Mouse (Mus musculus) ZHBTc4 (cell line): ENCODE results near the gene Szrd1.
"Not testable (repeated sequence)": the region's sequence is repeated elsewhere in the genome, so short reads cannot be mapped to it uniquely, and the experiment has no call there.

Experiments
- DNase-seq: peaks from one replicate; pipeline ENCODE4 v3.0.0-alpha.2; 2011; ENCODE audit warnings: low read depth, low spot score

Szrd1 gene

DNA sequence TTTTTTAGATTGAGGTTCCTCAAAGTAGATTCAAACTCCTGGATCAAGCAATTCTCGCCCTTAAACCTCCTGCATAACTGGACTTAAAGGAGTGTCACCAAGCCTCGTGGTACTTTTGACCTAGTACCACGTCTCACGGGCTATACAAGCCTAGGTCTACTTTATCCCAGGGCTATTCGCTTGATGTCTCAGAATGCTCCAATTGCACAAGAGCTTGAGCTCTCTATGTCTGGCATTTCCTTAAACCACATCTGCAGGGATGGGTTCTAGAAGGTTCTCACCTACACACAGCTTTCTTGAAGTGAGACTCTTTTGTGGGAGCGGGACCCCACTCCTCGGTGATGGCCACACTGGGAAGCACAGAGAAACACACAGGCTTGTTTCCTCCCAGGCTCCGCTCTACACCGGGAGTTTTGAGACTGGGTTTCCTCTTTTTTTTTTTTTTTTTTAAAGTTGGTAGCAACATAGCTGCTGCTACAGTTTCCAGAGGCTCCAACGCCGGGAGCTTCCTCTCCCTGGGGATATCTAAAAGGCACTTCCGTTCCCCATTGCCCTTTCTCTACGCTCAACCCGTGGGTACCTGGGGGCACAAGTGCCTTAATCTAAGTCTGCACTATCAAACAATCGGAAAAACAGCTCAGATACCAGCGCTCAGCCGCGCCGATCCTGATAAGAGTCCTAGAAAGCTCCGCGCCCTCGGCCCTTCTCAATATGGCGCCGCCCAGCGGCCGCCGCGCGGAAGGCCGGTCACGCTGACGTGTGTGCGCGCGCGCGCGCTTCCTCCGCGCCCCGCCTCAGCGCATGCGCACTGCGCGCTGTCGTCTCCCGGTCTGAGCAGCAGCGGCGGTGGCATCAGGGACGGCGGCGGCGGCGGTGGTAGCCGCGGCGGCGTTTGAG, 7.8 kb upstream of the Szrd1 start, which contains the start of gene Fbxo42:
TSS of gene Fbxo42 (plus strand) at position 802 of the 897 bp plus-strand sequence.
- peak; percentile 96 for DNase-seq

DNA sequence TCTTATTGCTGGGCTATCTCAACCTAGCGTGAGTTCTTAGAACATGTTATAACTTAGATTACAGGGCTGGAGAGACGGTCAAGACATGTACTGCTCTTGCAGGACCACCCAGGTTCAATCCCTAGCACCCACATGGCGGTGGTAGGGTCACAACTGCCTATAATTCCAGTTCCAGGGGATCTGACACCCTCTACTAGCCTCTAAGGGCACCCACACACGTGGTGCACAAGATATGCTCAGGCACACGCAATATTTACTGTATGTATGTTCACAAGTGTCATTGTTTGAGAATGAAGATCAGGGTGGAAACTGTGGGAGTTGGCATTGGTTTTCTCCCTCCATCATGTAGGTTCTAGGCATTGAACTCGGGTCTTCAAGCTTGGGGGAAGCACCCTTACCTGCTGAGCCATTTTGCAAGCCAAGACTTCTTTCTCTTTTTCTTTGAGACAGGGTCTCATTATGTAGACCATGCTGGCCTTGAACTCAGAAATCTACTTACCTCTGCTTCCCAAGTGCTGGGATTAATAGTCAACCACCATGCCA, 7.0 kb upstream of the Szrd1 start:
- no peak for DNase-seq

DNA sequence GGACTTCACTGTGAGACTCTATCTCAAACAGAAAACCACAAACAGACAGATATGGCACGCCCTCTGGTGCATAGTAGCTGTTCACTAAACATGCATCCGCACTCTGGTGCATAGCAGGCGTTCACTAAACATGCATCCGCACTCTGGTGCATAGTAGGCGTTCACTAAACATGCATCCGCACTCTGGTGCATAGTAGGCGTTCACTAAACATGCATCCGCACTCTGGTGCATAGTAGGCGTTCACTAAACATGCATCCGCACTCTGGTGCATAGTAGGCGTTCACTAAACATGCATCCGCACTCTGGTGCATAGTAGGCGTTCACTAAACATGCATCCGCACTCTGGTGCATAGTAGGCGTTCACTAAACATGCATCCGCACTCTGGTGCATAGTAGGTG, 5.5 kb upstream of the Szrd1 start:
- not testable (repeated sequence) for DNase-seq

DNA sequence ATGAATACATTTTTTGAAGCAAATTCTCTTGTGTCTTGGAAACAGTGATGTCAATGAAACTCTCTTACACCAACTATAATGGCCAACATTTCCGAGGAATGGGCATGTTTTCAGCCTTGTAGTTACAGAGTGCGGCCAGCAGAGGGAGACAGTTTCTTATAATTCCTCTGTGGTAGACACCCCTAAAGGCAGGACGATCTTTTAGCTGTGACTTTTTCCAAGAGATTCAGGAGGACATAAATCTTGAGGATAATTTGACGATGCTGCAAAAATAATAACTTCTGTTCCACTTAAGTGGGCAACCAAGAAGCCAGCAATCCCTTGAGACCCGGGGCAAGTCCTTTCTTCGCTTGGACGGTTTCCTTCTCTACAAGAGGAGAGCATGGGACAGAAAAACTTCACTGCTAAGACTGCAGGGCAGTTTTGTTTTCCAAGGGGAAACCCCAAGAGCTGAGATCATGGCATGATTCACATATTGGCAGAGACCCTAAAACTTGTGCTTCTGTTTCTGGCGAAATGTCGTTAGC, 2.8 kb upstream of the Szrd1 start:
- peak; percentile 85 for DNase-seq

DNA sequence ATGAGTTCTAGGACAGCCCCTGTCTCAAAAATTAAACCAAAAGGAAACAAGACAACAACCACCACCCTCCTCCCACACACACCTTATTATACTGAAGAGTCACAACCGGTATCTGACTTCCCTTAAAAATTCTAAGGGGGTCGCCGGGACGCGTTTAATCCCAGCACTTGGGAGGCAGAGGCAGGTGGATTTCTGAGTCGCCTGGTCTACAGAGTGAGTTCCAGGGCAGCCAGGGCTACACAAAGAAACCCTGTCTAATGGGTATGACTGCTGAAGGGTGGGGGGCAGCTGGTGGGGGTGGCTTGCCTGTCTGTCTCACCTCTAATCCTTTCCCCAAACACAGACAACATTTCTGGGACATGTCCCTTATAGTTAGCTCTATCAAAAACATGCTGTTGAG, 1.4 kb upstream of the Szrd1 start:
- no peak for DNase-seq

DNA sequence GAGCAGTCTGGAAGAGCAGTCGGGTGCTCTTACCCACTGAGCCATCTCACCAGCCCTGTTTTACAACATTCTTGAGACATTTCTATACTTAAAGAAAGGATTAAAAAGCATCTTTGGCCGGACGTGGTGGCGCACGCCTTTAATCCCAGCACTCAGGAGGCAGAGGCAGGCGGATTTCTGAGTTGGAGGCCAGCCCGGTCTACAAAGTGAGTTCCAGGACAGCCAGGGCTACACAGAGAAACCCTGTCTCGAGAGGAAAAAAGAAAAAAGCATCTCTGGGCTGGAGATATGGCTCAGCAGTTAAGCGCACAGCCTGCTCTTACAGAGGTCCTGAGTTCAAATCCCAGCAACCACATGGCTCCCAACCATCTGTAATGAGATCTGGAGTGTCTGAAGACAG, 779 bp upstream of the Szrd1 start:
- DNase-seq = not testable (repeated sequence)

DNA sequence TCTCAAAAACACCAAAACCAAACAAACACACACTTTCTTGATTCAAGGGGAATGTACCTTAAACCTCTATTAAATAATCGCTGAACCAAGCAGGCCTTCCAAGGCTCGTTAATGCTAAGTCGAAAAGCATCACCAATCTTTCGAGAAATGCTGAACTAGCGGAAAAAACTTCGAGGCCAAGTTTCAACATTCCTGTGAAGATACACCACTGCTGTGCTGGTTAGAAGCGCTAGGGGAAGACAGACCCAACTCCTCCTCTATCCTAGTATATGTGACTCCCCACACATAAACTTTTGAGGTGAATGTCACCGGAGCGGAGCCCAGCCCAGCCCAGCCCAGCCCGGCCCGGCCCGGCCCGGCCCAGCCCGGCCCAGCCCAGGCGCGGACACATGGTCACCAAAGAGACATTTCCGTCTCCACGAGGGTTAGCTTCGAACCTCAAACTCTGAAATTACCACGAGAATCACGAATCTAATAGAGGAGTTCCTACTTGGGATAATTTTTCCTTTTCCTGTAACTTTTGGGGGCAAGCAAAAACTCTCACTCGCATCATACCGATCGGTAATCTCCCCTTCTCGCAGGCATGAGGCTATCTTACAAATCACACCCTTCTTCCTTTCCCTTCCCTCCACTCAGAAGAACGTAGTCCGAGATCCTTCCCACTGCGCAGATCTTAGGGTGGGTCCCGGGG, 1.0 kb downstream of the Szrd1 start:
- DNase-seq = no peak

DNA sequence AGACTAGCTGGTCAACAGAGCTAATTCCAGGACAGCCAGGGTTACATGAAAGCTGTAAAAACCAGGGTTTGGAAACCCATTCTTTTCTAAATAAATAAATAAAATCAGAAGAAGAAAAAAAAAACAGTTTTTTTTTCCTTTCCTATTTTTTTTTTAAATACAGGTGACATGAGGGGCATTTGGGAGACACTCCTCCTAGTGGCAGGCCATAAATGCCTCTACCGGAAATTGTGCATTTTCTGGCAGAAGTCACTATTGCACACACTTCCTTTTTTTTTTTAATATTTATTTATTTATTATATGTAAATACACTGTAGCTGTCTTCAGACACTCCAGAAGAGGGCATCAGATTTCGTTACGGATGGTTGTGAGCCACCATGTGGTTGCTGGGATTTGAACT, 1.8 kb downstream of the Szrd1 start:
- not testable (repeated sequence) for DNase-seq

DNA sequence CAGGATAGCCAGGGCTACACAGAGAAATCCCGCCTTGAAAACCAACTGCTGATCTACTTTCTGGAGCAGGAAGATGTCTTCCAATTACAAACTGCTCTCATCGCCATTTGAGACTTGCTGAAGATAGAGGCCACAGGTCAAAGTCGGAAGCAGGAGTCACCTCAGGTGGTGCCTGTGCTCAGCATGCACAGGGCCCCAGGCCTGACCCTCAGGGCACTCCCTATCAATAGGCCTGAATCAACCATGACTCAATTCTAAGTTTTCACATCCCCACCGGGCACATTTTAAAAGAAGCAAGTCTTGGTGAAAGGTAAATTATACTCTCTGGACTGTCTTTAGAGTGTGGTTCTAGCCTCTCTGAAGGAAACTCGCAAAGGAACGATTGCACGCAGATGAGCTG, 3.4 kb downstream of the Szrd1 start:
- DNase-seq = no peak

DNA sequence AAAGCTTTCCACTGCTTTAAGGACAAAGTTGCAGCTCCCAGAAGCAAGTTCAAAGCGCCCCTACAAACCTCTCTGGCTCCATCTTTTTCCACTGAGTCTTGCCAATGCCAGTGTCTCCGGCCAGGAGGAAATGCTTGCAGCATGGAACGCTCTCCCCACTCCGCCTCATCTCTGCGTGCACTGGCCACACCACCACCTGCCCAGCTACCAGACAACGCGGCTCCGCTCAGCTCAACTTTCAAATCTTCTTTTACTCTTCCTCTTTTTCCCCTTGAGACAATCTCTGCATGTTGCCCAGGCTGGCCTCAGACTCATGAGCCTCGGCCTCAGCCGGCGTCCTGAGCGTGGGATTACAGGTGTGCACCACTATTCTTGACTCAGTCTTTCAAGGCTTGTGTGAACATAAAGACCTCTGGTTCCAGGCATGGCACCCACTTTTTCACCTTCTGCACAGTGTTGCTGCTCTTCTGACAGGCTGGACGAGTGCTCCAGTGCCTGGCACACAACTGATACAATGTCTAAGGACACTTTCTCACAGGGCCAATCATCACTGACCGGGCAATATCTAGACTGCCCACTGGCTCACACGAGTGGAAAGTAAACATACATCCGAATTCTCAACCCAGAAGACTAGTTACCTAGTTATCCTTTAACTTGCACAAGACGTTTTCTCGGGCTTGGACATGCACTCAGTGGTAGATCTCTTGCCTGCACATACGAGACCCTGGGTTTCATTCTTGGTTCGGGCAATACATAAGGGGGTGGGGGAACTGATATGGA, 4.6 kb downstream of the Szrd1 start:
- DNase-seq = no peak

DNA sequence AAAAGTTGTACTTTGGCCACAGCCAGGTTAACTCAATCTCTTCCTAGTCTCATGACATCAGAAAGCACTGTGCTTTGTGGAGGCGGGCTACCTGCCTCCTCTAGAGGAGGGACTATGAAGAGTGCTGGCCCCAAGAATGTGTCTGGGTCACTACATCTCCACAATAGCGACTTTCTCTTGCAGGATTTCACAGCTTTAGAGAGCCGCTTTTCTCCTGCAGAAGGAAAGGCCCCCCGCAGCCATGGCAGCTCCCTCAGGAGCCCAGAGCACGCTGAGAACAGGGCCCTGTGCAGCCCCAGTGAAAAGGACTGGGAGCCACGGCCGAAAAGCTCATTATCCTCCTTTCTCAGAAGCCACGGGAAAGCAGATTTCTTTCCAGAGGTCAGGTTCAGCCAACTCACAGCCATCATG, 5.5 kb downstream of the Szrd1 start:
- DNase-seq = no peak

DNA sequence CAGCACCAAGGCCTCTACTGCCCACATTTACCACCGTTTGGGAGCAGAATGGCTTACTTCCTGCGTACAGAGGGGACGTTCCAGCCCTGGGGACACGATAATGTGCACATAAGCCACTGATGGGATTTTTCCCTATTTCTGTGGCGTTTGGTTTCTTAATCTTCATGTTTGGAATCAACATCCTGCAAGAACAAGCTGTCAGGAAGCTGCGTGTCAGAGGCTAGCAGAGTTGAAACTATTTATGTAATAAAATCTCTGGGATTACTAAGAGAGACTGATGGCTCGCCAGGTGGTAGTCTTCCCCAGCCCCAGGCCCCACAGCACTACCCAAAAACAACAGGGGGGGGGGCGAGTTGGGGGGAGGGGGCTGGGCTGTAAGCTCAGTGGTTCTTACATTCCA, 6.3 kb downstream of the Szrd1 start:
- DNase-seq = no peak

DNA sequence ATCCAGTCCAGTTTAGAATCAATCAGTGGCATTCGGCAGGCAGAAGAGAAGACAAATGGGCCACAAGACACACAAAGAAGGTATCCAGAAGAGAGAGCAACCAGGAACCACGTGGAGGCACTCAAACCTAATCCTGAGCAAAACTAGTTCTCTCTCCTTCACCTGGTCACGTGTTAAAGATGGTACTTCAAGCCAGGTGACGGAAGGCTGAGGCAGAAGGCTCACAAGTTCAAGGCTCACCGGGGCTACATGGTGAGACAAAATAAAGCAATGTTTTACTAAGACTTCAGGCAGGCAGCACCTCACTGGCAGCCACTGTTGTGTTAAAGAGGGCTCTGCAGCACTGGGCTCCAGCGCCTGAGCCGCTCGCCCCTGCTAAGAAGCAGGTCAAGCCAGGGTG, 7.4 kb downstream of the Szrd1 start:
- DNase-seq = no peak

DNA sequence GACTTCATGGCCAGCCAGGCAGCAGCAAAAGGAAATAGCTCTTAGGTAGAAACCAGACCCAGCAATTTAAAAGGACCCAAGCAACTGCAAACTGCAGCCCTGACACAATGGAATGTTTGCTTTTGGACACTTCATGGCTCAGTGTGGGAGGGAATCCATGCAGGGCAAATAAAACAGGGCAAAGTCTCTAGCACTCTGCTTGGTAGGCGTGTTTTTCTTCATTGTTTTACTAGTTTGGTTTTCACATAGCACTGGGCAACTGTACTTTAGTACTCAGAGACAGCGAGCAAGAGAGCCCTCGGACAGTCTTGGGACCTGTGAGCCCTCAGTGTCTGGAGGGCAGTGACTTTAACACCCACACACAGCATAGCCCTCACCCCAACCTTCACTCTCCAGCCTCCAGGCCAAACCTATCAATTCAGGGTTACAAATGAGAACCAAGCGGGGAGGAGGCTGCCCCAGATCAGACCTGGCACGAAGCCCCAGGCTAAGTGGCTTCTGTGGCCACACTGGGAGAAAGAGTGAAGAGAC, 8.0 kb downstream of the Szrd1 start:
- DNase-seq = no peak

DNA sequence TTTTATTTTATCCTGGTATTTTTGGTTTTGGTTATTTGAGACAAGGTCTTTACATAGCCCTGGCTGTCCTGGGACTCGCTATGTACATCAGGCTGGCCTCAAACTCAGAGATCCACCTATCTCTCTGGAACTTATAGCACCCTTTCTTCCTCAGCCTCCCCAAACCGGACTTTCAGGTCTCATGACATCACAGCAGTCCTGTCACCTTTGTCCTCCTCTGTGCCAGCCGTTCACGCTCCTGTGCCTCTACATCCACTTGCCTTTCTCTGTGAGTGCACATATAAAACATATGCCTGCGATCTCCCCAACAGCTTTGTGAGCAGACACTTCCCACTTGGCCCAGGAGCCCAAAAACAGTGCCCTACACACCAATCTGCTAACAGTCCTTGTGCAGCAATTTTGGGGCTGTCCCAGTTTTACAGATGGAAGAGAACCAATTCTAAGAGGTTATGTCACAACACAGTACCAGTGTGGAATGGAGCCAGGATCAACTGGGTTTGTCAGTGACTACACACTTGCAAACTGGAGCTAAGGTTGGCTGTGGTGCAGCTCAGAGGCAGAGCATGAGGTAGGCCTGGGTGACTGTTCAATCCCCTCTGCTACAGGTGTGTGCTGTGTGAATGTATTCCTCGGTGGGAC, 8.8 kb downstream of the Szrd1 start:
- DNase-seq = no peak

DNA sequence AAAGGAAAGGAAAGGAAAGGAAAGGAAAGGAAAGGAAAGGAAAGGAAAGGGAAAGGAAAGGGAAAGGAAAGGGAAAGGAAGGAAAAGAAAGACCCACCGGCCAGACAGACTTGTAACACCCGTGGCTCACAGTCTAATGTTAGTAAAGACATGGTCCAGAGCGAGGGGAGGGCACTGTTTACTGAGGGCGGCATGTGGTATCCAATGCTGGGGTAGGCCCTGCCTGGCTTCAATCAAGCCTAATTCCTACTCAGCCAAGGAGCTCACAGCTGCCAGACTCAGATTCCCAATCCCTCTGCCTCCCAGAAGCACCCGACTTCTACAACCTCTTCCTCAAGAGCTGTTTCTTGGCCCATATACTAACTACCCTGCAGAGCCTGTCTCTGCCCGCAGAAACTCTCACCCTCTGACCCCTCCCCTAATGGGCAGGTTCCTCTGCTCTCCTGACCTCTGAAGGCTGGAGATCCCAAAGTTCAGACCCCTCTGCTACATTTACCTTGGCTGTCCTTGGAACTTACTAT, 10.3 kb downstream of the Szrd1 start:
- DNase-seq = no peak

DNA sequence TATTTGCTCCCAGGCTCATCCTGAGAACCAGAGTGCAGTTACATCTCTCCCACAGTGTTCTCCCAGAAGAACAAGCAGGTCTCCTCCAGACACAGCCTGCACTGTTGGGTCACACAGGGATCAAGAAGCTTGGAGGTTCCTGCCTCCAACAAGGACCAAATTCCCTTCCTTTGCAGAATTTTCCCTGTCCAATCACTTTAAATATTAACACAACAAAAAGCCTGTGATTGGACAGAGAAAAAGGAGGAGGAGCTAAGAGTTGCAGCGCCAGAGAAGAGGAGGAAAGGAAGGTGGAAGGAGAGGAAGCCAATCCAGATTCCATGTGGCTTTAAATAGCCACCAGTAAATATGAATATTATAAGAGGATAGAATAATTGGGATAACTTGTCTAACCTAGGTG, 16.5 kb downstream of the Szrd1 start:
- DNase-seq = no peak

DNA sequence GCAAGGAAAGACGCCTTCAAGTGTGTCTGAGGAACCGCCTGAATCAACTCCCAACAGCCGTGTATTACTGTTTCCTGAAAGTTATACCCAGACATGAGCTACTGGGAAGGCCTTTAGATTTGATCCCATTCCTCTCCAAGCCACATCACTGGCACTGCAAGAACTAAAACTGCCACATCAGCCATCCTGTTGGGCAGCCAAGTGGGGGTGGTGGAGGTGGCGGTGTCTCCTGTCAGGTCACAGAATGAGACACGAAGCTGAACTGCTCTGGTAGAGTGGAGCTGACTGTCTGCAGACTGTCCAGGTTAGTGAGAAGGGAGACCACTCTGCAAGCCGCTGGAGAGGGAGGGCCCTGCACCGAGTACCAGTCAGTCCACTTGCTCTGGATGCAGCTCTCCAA, 16.9 kb downstream of the Szrd1 start:
- DNase-seq = no peak

DNA sequence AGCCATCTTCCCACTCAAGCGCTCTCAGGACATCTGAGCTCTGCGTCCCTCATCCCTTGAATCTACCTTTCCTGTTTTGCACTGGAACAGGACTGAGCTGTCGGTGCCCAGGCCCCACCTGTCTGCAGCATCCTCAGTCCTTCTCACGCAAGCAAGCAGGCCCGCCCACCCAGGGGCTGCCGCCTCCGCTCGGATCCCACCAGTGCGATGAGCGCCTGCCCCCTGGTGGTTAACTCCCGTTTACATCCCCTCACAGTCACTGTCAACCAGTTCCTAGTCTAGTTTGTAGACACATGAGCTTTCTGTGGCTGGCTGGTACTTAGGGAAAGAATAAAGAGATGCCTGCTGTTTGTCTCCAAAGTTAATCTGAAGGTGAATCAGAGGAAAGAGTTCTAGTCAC, 18.9 kb downstream of the Szrd1 start:
- DNase-seq = peak; percentile 91

DNA sequence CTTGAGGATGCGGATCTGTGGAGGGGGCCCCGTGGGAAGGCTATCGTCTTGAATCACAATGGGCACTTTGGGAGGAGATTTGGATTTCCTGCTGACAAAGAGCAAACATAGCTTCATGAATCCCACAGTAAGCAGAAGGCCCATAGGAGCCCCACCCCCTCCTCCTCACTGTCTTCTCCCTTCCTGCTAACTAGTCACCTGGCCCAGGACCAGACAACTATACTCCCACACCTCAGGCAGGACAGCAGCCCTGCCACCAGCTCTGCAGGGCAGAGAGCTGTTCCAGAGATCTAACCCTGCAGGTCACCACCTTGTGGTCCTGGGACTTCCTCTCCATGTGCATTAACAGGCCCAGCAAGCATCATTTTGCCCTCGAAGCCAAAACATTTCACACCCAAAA, 20.9 kb downstream of the Szrd1 start:
- DNase-seq = no peak

DNA sequence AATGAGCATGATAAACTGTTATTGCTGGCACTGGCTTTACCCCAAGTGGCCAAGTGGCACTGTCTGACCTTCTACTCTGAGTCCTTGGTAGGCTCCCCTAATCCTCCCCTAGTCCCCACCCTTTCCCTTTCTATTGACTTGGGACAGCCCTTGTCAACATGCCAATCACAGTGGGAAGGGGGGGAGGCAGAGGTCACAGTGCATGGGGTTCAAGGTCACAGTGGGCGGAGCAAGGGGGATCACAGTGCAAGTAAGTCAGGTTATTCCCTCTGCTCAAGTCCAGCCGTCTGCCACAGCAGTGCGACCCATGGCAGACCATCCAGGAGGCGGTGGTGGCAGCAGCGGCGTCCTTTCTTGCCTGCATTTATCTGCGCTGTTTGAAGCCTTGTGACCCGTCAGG, 24.2 kb downstream of the Szrd1 start:
- DNase-seq = peak; percentile 83
